Mouse (Mus musculus) ovary, postnatal 14 days (tissue): Measurements from ENCODE around the gene Lcp1.
"Not testable (repeated sequence)": the region's sequence is repeated elsewhere in the genome, so short reads cannot be mapped to it uniquely, and the experiment has no call there.

Experiments used
- DNase-seq: peaks from one replicate; pipeline ENCODE4 v3.0.0; 2022; ENCODE audit warnings: low spot score

The Lcp1 gene

DNA sequence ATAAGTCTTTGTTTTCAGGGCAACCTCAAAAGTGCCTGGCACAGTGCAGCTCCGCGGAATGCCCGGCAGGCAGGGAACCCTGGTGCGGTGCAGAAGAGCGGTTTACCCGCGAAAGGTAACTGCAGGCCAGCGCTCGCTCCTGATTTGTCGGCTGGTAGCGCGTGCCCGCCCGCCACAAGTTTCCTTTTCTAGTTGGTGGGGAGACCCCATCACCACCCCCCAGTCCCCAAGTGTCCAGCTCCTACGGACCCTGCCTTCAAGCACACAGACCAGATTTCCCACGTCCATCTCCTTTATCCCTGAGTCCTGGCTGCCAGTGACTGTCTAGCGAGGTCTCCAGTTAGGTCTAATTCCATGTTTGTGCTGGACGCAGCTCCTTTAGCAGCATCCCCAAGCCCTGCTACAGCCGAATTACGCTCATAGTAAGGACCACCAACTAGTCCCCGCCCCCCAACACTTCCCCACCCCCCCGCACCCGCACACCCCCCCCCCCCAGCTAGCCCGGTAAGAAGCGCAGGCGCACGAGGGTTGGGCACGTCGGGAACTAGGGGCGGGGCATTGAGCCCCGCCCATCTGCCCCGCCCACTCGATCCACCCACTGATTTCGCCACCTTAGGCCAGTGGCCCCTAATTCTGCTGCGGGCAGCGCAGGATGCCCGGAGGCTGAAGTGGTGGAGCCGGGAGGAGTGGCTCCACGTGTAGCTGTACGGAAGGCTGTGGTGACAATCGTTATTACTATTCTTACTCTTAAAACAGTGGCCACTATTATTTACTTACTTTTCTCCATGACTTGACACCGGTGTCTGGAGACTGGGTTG lies at the start of gene Lcp1, which contains the start of gene Lrrc63:
Lcp1 (plus strand) TSS at position 601 of the 818 bp plus-strand sequence.
Lrrc63 (minus strand) TSS at position 381 of the 818 bp plus-strand sequence.
- peak; percentile 47 for DNase-seq

DNA sequence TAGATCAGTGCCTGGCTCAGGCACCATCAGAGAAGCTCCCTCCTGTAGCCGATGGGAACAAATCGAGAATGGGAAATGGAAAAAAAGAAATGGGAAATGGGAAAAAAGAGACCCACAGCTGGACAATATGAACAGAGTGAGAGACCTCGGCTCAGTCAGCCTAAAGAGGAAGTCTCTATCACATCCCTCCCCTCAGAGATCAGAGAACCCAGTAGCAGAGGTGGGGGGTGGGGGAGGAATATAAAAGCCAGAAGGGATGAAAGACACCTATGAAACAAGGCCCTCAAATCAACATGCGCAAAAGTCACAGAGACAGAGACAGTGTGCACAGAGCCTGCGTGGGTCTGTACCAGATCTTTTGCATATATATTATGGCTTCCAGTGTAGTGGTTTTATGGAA lies 27.9 kb upstream of the Lcp1 start:
- DNase-seq, result no peak

DNA sequence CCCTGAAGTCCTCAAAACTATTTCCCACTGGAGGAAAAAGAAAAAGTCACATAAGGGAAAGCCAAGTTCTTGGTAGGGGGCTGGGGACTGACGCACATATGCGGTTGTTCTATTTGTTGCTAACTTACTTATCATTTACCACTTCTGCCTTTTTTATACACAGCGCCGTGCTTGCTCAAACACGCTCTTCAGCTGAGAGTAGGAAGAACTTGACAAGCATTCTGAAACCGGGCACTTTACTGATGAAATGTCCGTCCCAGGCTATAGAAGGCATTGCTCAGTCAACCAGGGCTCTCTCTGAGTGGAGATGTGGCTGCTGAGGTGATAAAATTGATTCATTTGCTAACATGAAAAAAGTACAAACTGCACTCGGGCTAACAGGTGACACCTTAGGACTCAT lies 9.2 kb upstream of the Lcp1 start:
- DNase-seq, result no peak

DNA sequence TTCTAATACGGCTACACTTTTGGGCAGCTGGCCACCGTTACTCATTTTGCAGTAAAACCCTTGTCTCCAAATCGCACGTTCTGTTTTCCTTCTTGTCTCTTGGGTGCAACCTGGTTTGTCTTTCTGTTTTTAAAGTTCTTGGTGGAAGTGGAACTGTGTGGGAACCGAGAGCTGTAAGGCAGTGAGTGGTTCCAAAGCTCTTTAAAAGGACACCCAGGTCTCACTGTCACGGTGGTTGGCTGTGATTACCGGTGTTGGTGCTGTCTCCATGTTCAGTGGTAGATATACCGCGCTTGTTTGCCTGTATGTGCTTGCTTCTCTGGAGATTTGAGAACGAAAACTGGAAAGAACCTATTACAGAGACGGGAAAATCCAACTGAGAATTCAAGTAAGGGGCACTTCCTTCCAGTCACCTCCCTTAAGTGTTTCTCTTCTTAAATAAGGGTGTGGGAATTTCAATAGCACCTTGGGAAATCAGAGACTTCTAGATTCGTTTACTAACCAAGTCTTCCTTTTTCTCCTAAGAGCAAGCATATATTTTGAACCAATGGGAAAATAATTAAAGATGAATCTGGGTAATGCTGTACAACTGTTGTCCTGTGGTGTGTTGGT lies 529 bp downstream of the Lcp1 start:
- DNase-seq, result no peak

DNA sequence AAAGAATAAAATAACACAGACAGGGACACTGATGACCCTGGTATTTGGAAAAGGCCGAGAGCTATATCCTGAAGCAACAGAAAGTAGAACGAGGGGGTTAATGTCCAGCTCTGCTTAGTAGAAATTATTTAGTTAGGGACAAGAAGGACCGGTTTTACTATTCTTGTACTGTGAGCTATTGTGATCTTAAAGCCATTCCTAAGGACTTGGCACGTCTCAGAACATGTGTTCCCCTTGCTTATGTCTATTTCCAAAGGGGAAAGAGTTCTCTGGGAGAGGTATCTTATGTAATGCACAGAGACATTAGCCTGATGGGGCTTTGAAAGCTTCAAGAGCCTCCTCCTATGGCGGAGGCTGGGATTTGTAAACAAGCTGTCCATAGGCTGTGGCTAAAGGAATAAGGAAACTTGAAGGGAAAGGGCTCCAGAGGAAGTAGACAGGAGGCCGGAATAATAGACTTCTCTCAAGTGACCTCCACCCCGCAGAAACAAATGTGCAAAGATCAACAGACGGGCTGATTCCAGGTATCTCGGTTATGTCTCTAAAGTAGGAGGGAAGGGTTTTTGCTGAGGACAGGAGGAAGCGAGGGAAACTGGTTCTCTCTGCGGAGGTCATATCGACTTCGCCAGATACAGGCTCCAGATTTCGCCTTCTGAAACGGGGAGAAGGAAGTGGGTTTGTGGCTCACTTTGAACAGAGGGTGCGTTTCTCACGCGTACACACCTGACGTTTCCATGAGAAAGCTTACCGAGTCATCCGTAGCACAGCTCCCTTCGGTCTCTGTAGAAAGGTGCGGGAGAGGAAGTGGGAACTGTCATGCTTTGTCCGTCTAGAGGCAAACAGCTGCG lies 5.4 kb downstream of the Lcp1 start:
- no peak for DNase-seq

DNA sequence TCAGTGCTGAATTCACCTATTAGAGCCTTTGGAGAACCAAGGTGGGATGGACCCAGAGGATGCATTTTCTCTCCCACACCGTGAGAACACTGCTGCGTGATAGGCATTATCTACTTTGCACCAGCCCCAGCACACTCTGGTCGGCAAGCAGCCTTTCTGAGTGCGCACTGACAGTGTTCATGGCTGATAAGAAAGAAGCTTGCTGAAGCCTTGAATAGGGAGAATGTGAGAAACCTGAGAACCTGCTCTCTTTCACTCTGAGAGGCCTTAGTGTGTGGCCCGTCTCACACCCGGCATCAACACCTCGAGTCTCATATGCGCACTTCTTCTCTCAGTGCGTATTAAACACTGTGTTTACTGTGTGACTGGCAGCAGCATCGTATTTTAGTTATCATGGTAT lies 7.6 kb downstream of the Lcp1 start:
- no peak for DNase-seq

DNA sequence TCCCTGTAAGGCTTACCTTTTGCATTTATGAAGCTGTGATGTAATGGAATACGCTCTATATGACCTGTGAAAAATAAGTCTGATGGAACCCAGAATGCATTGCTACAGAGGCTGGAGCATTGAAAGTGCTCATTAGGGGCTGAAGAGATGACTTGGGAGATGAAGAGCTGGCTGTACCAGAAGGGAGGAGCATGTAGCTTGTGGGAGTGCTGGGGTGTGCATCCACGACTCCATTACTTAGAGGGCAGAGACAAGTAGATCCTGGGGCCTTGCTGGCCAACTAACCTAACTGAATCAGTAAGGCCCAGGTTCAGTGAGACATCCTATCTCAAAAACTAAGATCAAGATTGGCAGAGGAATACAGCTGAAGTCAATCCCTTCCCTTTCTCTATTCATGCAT lies 8.3 kb downstream of the Lcp1 start:
- DNase-seq, result no peak

DNA sequence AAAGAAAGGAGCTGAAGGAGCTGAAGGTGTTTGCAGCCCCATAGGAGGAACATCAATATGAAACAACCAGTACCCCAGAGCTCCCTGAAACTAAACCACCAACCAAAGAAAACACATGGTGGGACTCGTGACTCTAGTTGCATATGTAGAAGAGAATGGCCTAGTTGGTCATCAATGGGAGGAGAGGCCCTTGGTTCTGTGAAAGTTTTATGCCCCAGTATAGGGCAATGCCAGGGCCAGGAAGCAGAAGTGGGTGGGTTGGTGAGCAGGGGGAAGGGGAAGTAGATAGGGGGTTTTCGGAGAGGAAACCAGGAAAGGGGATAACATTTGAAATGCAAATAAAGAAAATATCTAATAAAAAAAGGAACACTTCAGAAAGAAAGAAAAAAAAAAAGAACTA lies 16.8 kb downstream of the Lcp1 start:
- not testable (repeated sequence) for DNase-seq

DNA sequence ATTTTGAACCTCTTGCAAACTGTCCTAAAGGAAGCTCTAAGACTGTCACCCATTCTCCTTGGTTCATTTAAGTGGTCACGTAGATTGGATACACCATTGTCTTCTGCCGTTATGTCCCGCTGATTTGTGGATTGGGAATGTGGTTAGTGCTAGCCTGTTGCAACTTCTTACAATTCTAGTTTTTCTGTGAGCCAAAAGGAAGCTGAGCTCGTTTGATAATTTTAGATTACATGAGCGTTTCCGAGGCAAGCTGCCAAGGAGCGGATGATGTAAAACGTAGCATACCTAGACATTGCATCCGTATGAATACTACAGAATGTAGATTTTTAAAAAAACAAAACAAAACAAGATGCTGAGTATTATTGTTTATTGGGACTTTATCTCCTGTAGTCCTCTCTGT lies 17.3 kb downstream of the Lcp1 start:
- DNase-seq, result no peak

DNA sequence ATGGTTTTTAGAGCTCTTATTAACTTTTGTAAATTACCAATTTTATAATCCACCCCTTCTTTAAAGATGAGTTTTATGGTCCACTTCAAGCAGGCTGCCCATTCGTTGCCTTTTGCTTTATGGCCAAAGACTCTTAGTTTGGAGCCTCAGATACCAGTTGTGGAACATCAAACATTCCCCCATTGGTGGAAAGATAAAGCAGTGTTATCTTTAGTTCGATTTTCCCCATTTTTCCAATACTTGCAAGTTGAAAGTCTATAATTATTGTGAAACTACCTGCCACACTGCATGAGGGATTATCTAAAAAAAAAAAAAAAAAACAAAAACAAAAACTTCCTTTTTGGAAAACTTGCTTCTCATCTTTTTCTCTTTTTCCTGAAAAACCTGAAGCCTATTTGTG lies 19.8 kb downstream of the Lcp1 start:
- DNase-seq, result no peak

DNA sequence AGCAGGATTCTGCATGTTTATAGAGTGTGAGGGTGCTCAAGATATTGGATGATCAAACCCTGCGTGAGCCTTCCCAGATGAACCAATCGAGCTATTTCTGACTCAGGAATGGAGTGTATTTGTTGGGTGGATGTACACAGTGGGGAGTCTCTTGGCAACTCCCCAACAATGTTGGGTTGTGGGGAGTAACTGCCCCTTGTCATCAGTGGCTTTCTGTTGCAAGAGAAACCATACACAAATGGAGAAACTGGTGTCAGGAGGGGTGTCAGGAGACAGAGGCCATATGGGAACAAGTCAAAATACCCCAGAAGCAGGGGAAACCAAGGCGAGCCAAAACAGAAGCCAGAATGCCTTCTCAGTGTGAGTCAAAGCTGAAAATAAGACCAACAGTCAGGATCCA lies 20.2 kb downstream of the Lcp1 start:
- no peak for DNase-seq

DNA sequence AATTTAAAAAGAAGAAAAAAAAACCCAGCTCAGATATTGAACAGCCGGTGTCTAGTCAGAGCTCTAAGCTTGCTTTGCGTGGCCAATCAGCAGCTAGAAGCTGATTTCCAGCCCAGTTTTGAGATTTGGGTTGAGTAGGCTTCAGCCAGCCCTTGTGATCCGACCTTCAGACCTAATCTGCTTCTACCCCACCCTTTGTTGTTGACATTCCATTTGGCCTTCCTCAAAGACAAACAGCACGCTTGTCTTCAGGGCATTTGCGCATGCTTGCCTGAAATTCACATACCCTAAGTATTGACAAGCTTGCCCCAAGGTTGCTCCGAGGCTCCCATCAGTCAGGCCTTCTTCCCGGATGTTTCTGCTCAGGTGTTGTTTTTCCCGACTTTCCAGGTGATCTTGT lies 23.6 kb downstream of the Lcp1 start:
- no peak for DNase-seq

DNA sequence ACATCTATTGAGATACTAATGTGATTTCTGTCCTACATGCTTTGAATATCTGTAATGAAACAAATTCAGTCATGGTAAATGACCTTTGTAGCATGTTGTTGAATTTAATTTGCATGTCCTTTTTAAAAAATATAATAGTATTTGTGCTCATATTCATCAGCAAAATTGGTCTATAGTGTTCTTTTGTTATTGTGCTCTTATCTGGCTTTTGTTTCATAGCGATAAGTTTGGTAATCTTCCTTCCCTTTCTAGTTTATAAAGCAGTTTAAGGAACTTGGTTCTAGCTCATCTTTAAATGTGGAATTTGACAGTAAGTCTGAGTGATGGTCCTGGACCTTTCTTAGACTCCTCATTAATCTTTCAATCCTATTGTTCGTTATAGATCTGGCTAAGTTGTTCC lies 28.5 kb downstream of the Lcp1 start:
- no peak for DNase-seq

DNA sequence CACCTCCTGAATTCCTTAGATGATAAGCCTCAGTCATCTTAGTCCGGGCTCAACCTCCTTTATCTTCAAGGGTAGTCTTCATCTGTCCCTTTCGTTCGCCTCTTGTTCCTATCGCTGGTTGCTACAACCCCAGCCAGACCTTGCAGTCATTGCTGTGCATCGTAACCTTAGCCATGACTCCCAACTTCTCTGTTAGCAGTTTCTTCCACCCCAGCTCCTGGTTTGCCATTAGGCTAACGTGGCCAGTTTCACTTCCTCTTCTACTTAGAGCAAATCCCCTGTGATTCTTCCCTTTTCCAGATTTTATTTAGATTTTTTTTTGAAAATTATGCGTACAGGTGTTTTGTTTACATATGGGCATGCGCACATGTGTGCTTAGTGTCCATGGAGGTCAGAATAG lies 33.0 kb downstream of the Lcp1 start:
- no peak for DNase-seq

DNA sequence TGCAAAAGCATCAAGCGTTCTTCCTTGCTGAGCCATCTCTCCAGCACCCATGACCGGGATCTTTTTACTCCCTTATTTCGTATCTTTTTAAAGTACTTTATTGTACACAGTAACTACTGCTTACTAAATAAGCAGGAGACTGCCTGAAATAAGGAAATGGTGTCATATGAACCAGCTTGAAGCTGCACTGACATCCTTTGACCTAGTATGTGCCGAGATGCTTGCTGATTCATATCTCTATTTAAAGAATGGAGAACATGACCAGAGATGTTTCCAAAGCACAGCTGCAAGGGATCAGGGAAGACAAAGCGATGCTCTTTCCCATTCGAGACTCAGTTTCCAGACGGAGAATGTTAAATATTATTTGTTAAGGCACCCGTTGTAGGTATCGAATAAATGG lies 33.4 kb downstream of the Lcp1 start:
- no peak for DNase-seq

DNA sequence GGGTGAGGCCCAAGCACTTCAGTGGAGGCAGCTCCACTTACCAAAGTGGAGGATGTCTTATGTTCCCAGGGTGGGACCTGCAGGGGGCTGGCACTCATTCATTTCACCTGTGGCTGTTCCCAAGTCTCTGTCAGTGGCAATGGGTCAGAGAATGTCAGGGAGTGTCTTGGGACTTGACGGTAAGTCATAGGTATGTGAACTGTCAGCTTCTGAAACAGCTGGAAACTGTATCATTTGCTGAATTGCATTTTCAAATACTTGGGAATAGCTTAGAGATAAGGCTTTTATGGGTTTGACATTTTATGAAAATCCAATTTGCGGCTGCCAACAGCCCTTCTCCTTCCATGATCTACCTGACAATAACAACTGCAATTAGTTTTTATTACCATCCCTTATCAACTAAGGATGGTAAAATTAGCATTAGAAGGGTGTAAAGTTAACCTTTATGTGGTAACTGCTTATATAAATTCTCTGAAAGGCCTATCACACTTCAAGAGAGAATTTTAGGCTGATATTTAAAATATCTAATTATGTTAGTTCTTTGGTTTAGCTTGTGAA lies 34.8 kb downstream of the Lcp1 start:
- no peak for DNase-seq

DNA sequence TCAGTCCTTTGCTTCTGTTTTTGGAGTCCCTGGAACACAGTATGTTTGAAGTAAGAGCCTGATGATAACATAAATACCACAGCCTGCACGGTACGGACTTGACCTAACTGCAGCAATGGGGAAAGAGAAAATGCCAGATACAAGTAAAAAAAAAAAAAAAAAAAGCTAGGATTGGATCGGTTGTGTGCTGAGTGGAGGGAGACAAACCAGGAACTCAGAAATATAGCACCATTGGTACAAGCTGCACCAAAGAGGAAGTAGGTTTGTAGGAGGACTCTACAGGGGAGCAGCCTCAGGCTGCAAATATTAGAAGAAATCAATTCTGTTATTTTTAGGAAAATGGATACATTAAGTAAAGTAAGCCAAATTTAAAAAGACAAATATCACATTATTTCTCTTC lies 37.6 kb downstream of the Lcp1 start:
- DNase-seq, result no peak

DNA sequence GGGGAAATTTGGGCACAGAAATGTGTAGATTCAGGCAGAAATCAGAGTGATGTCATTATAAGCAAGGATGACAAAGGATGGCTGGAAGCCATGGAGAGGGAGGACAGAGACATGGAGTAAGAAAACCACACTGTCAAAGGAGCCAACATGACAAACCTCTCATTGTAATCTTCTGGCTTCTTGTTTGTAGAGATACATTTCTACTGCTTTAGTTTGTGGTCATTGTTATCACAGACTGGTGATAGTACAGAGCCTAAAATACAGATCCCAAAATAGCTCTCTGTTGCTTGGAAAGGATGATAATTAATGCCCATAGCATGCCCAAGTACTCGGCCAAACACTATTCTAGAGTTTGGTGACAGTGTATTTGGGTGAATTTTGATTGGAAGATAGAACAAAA lies 39.6 kb downstream of the Lcp1 start:
- no peak for DNase-seq

DNA sequence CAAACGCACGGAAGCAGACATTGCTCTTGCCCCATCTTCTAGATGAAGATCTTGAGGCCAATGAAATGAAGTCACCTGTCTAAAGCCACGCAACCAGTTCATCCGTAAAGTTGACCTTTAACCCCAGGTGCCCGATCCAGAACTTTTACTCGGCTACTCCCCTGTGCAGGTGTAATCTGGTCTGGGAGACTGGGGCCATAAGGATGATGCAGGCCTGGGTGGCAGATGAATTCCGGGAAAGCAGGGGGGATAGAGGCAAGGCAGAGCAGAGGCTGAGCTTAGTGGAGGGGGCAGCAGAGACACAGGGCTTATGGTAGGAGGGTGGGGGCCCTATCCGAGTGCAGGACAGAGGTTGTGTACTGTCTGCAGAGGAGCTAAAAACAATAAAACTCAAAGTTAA lies 43.4 kb downstream of the Lcp1 start:
- DNase-seq, result no peak

DNA sequence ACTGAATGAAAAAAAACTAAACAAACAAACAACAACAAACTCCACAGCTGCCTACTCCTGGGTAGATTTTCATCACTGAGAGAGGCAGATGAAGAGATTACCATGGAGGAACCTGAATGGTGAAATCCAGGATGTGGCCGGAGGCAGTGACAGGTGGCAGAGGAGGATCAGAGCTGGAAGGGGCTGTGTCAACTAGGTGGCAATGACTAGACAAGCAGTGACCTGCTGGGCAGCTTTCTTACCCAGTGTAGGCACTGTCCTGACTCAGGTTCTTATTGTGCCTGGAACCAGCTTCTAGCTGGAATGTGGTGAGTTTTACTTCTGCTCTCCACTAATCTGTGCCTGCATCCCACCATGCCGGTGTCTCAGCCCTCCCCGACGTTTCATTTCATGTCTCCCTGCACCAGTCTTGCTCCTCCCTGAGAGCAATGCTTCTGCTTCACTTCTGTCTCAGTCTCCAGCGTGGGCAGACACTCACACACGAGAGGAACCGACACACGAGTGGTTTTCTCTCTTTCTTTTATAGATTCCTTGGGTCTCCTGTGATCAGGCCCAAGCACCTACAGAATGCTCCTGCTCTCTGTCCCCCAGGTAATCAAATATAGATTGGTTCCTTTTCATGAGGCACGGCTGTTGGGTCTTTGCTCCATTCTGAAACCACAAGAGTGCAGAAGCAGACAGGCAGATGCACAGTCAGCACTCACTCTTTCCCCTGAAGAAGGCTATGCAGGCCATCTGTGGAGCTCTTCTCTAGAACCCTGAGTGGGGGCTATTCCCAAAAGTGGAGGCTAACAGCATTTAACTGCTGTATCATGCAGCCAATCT lies 44.0 kb downstream of the Lcp1 start:
- no peak for DNase-seq

DNA sequence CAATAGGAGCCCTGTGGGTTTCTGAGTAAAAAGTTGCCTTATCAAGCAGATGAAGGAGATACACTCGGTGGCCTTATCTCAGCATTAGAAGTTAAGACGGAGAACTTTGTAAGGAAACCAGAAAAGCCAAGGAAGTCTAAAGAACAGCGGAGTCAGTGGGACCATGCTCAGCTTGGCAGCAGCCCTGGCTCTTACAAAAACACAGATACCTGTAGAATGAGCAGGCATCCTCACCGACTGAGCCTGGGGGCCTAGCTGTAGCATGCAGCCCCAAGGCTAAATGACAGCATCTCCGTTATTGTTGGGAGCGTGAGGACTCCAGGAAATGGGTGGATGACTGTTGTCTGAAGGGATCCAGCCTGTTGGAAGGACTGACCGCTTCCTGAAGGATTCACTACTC lies 44.9 kb downstream of the Lcp1 start:
- DNase-seq, result no peak
